Mouse (Mus musculus): Measurements from ENCODE around the gene Ace2. TPM values are rescaled to one million over a fixed set of nuclear protein-coding genes. Genes with fewer than 3 reads are reported as not detected.

The Ace2 gene
- total and polyA plus RNA-seq, 3 experiments = not detected

- TF ChIP-seq ELF1 (IDR thresholded peaks at IDR 0.05; ENCODE audit: low read depth, low read length) (no peak), CTCF (IDR thresholded peaks at IDR 0.05 in 2 of 3, conservative IDR thresholded peaks at IDR 0.05 in 1 of 3; ENCODE audit: control insufficient read depth in 1 of 3, insufficient read depth in 1 of 3, low read depth in 2 of 3, low read length in 3 of 3, poor library complexity in 1 of 3, severe bottlenecking in 1 of 3) (no peak), TCF12 (IDR thresholded peaks at IDR 0.05; ENCODE audit: low read depth, low read length) (peak; percentile 96), MYC (IDR thresholded peaks at IDR 0.05; ENCODE audit: low read depth, low read length) (peak; percentile 74; the same call in 1 of the 2 replicates), SMC3 (IDR thresholded peaks at IDR 0.05; ENCODE audit: low read depth, low read length) (no peak), SIN3A (IDR thresholded peaks at IDR 0.05; ENCODE audit: low read length) (peak; percentile 66; the same call in 1 of the 2 replicates)
Measured at GRCm38 (mm10) chrX:164145463-164146250, 6.5 kb downstream of the Ace2 start (continued).

- no peak overlapping the region for H3K9ac ChIP-seq (ENCODE audit: control insufficient read depth, low read depth, low read length, poor library complexity, severe bottlenecking)
- no peak overlapping the region for H3K27ac ChIP-seq (ENCODE audit: control insufficient read depth, low read depth, low read length)
- H3K4me3 ChIP-seq (ENCODE audit: control insufficient read depth in 1 of 2, insufficient read depth in 1 of 2, low read depth in 2 of 2, low read length in 2 of 2) = no peak overlapping the region
- peaks cover 3 to 17% of the 10 kb centered on the region in 2 experiments; a peak in 3 of 4 replicates for H3K4me1 ChIP-seq (ENCODE audit: control insufficient read depth in 1 of 2, insufficient read depth in 2 of 2, low read length in 2 of 2)
- peaks cover 0 to 14% of the 10 kb centered on the region in 2 experiments; a peak in 2 of 4 replicates for H3K36me3 ChIP-seq (ENCODE audit: control insufficient read depth in 1 of 2, insufficient read depth in 2 of 2, low read length in 2 of 2)
- no peak for DNase-seq (ENCODE audit: low read depth, low spot score)
- TF ChIP-seq MEF2A (IDR thresholded peaks at IDR 0.05; ENCODE audit: extremely low read depth, insufficient replicate concordance, low read depth, low read length, poor library complexity, severe bottlenecking) (no peak), CTCF (IDR thresholded peaks at IDR 0.05 in 2 of 3, conservative IDR thresholded peaks at IDR 0.05 in 1 of 3; ENCODE audit: control insufficient read depth in 1 of 3, insufficient read depth in 1 of 3, low read depth in 2 of 3, low read length in 3 of 3, poor library complexity in 1 of 3, severe bottlenecking in 1 of 3) (no peak), MAFK (IDR thresholded peaks at IDR 0.05; ENCODE audit: borderline replicate concordance, low read depth, low read length) (no peak)
- no peaks in the 10 kb centered on the region for H3K79me2 ChIP-seq (ENCODE audit: control insufficient read depth, insufficient read depth, low read length, poor library complexity)
- H3K27me3 ChIP-seq (ENCODE audit: control insufficient read depth in 1 of 2, insufficient read depth in 2 of 2, low read length in 2 of 2) = no peaks in the 10 kb centered on the region
- H3K9me3 ChIP-seq (replicated peaks; ENCODE audit: insufficient read depth, low read length) = no peaks in the 10 kb centered on the region
Measured at GRCm38 (mm10) chrX:164152703-164153102, 13.6 kb downstream of the Ace2 start.

GRCm38 (mm10) chrX:164153606-164154005, 14.5 kb downstream of the Ace2 start:
- H3K9me3 ChIP-seq (replicated peaks; ENCODE audit: insufficient read depth, low read length) = no peaks in the 10 kb centered on the region
- TF ChIP-seq MYC (IDR thresholded peaks at IDR 0.05; ENCODE audit: low read depth, low read length) (no peak), NRF1 (IDR thresholded peaks at IDR 0.05; ENCODE audit: insufficient read depth, low read depth, low read length, poor library complexity, severe bottlenecking) (no peak), CHD1 (IDR thresholded peaks at IDR 0.05; ENCODE audit: low read depth, low read length) (no peak), TCF12 (IDR thresholded peaks at IDR 0.05; ENCODE audit: low read depth, low read length) (peak; percentile 76), ZMIZ1 (IDR thresholded peaks at IDR 0.05; ENCODE audit: low read depth, low read length) (no peak), JUND (IDR thresholded peaks at IDR 0.05; ENCODE audit: low read depth, low read length) (no peak), ETS1 (IDR thresholded peaks at IDR 0.05; ENCODE audit: low read depth, low read length) (peak; percentile 77), SMC3 (IDR thresholded peaks at IDR 0.05; ENCODE audit: low read depth, low read length) (no peak), SIN3A (IDR thresholded peaks at IDR 0.05; ENCODE audit: low read length) (peak; percentile 39; the same call in 1 of the 2 replicates), POLR2A (IDR thresholded peaks at IDR 0.05; ENCODE audit: control insufficient read depth in 1 of 2, insufficient read depth in 1 of 2, low read depth in 1 of 2, low read length in 2 of 2, poor library complexity in 1 of 2) (no peak), TAL1 (IDR thresholded peaks at IDR 0.05; ENCODE audit: low read length) (no peak), RCOR1 (IDR thresholded peaks at IDR 0.05; ENCODE audit: low read depth, low read length) (peak; percentile 81), EP300 (IDR thresholded peaks at IDR 0.05; ENCODE audit: low read depth in 1 of 2, low read length in 2 of 2) (peak; percentile 75 to 87), ZKSCAN1 (IDR thresholded peaks at IDR 0.05; ENCODE audit: low read depth, low read length) (no peak; the same call in 1 of the 2 replicates), KAT2A (conservative IDR thresholded peaks at IDR 0.05; ENCODE audit: low read depth, low read length) (peak; percentile 27; the same call in 1 of the 2 replicates), MEF2A (IDR thresholded peaks at IDR 0.05; ENCODE audit: extremely low read depth, insufficient replicate concordance, low read depth, low read length, poor library complexity, severe bottlenecking) (peak; percentile 70; the same call in 1 of the 2 replicates), MAX (IDR thresholded peaks at IDR 0.05; ENCODE audit: low read length) (no peak), GATA1 (IDR thresholded peaks at IDR 0.05; ENCODE audit: low read depth, low read length) (peak; percentile 72), ELF1 (IDR thresholded peaks at IDR 0.05; ENCODE audit: low read depth, low read length) (peak; percentile 49; the same call in 1 of the 2 replicates), ZNF384 (IDR thresholded peaks at IDR 0.05; ENCODE audit: low read depth, low read length) (peak; percentile 81), HCFC1 (IDR thresholded peaks at IDR 0.05; ENCODE audit: low read depth, low read length) (no peak), BHLHE40 (IDR thresholded peaks at IDR 0.05; ENCODE audit: borderline replicate concordance, low read depth, low read length) (no peak)
- H3K4me1 ChIP-seq (ENCODE audit: control insufficient read depth in 1 of 2, insufficient read depth in 2 of 2, low read length in 2 of 2) = peaks cover 3 to 17% of the 10 kb centered on the region in 2 experiments; a peak in 3 of 4 replicates
- no peaks in the 10 kb centered on the region for H3K27me3 ChIP-seq (ENCODE audit: control insufficient read depth in 1 of 2, insufficient read depth in 2 of 2, low read length in 2 of 2)
- H3K36me3 ChIP-seq (ENCODE audit: control insufficient read depth in 1 of 2, insufficient read depth in 2 of 2, low read length in 2 of 2) = peaks cover 0 to 14% of the 10 kb centered on the region in 2 experiments; a peak in 2 of 4 replicates
- H3K4me3 ChIP-seq (ENCODE audit: control insufficient read depth in 1 of 2, insufficient read depth in 1 of 2, low read depth in 2 of 2, low read length in 2 of 2) = no peak overlapping the region
- peak; percentile 65 for DNase-seq (ENCODE audit: low read depth, low spot score)
- no peaks in the 10 kb centered on the region for H3K79me2 ChIP-seq (ENCODE audit: control insufficient read depth, insufficient read depth, low read length, poor library complexity)
- no peak overlapping the region for H3K27ac ChIP-seq (ENCODE audit: control insufficient read depth, low read depth, low read length)
- H3K9ac ChIP-seq (ENCODE audit: control insufficient read depth, low read depth, low read length, poor library complexity, severe bottlenecking) = no peak overlapping the region

Measured in MEL (cell line).